Mouse (Mus musculus): ENCODE results near the gene Psmd8. TPM values are rescaled to one million over a fixed set of nuclear protein-coding genes. Genes with fewer than 3 reads are reported as not detected.

Gene Psmd8
- polyA plus RNA-seq, 1 experiment = 287 TPM

- DNase-seq (ENCODE audit: low read depth) = peak; percentile 78
- TF ChIP-seq POLR2A (IDR thresholded peaks at IDR 0.05; ENCODE audit: borderline replicate concordance, extremely low read depth, insufficient read depth, insufficient read length, poor library complexity, severe bottlenecking) (no peak), CTCF (IDR thresholded peaks at IDR 0.05; ENCODE audit: borderline replicate concordance, extremely low read depth, insufficient read depth, insufficient read length) (no peak)
Measured at GRCm38 (mm10) chr7:29168791-29169230, 11.7 kb downstream of the Psmd8 start.

- TF ChIP-seq POLR2A (IDR thresholded peaks at IDR 0.05; ENCODE audit: borderline replicate concordance, extremely low read depth, insufficient read depth, insufficient read length, poor library complexity, severe bottlenecking) (no peak), CTCF (IDR thresholded peaks at IDR 0.05; ENCODE audit: borderline replicate concordance, extremely low read depth, insufficient read depth, insufficient read length) (no peak)
- DNase-seq (ENCODE audit: low read depth) = no peak
Measured at GRCm38 (mm10) chr7:29168121-29168695, 12.3 kb downstream of the Psmd8 start.

GRCm38 (mm10) chr7:29167656-29168055, 12.8 kb downstream of the Psmd8 start:
- TF ChIP-seq CTCF (IDR thresholded peaks at IDR 0.05; ENCODE audit: borderline replicate concordance, extremely low read depth, insufficient read depth, insufficient read length) = no peak
- no peak for TF ChIP-seq POLR2A (IDR thresholded peaks at IDR 0.05; ENCODE audit: borderline replicate concordance, extremely low read depth, insufficient read depth, insufficient read length, poor library complexity, severe bottlenecking)
- DNase-seq (ENCODE audit: low read depth) = no peak

- TF ChIP-seq POLR2A (IDR thresholded peaks at IDR 0.05; ENCODE audit: borderline replicate concordance, extremely low read depth, insufficient read depth, insufficient read length, poor library complexity, severe bottlenecking) (no peak), CTCF (IDR thresholded peaks at IDR 0.05; ENCODE audit: borderline replicate concordance, extremely low read depth, insufficient read depth, insufficient read length) (no peak)
- no peak for DNase-seq (ENCODE audit: low read depth)
Measured at GRCm38 (mm10) chr7:29162750-29163525, 17.6 kb downstream of the Psmd8 start.

GRCm38 (mm10) chr7:29162294-29162693, 18.2 kb downstream of the Psmd8 start:
- DNase-seq (ENCODE audit: low read depth) = no peak
- TF ChIP-seq POLR2A (IDR thresholded peaks at IDR 0.05; ENCODE audit: borderline replicate concordance, extremely low read depth, insufficient read depth, insufficient read length, poor library complexity, severe bottlenecking) (no peak), CTCF (IDR thresholded peaks at IDR 0.05; ENCODE audit: borderline replicate concordance, extremely low read depth, insufficient read depth, insufficient read length) (no peak)

GRCm38 (mm10) chr7:29158264-29158663, 22.2 kb downstream of the Psmd8 start:
- TF ChIP-seq POLR2A (IDR thresholded peaks at IDR 0.05; ENCODE audit: borderline replicate concordance, extremely low read depth, insufficient read depth, insufficient read length, poor library complexity, severe bottlenecking) = no peak
- TF ChIP-seq CTCF (IDR thresholded peaks at IDR 0.05; ENCODE audit: borderline replicate concordance, extremely low read depth, insufficient read depth, insufficient read length) = no peak

GRCm38 (mm10) chr7:29155838-29156782, 24.4 kb downstream of the Psmd8 start, which contains the start of gene Fam98c:
Gene Fam98c, minus strand, starts transcription at chr7:29156234.
- DNase-seq (ENCODE audit: low read depth) = peak; percentile 91
- TF ChIP-seq CTCF (IDR thresholded peaks at IDR 0.05; ENCODE audit: borderline replicate concordance, extremely low read depth, insufficient read depth, insufficient read length) (0 out of 2 replicates have a peak, but pooled peaks have one; percentile 20), POLR2A (IDR thresholded peaks at IDR 0.05; ENCODE audit: borderline replicate concordance, extremely low read depth, insufficient read depth, insufficient read length, poor library complexity, severe bottlenecking) (no peak)

More at GRCm38 (mm10) chr7:29158264-29158663, 22.2 kb downstream of the Psmd8 start:
- peak; percentile 30 for DNase-seq (ENCODE audit: low read depth)

- DNase-seq (ENCODE audit: low read depth) = peak; percentile 94
- peak; percentile 71 for TF ChIP-seq POLR2A (IDR thresholded peaks at IDR 0.05; ENCODE audit: borderline replicate concordance, extremely low read depth, insufficient read depth, insufficient read length, poor library complexity, severe bottlenecking)
- TF ChIP-seq CTCF (IDR thresholded peaks at IDR 0.05; ENCODE audit: borderline replicate concordance, extremely low read depth, insufficient read depth, insufficient read length) = no peak; the same call in 1 of the 2 replicates
Measured at GRCm38 (mm10) chr7:29155196-29155837, 25.2 kb downstream of the Psmd8 start.

GRCm38 (mm10) chr7:29154018-29154720, 26.3 kb downstream of the Psmd8 start:
- DNase-seq (ENCODE audit: low read depth) = no peak
- no peak for TF ChIP-seq POLR2A (IDR thresholded peaks at IDR 0.05; ENCODE audit: borderline replicate concordance, extremely low read depth, insufficient read depth, insufficient read length, poor library complexity, severe bottlenecking)
- TF ChIP-seq CTCF (IDR thresholded peaks at IDR 0.05; ENCODE audit: borderline replicate concordance, extremely low read depth, insufficient read depth, insufficient read length) = peak; percentile 8; the same call in 1 of the 2 replicates

GRCm38 (mm10) chr7:29151486-29151885, 29.0 kb downstream of the Psmd8 start:
- TF ChIP-seq POLR2A (IDR thresholded peaks at IDR 0.05; ENCODE audit: borderline replicate concordance, extremely low read depth, insufficient read depth, insufficient read length, poor library complexity, severe bottlenecking) (no peak), CTCF (IDR thresholded peaks at IDR 0.05; ENCODE audit: borderline replicate concordance, extremely low read depth, insufficient read depth, insufficient read length) (no peak)
- DNase-seq (ENCODE audit: low read depth) = no peak

All from brain, embryonic 14.5 days (tissue).